Mouse (Mus musculus) embryonic facial prominence, embryonic 14.5 days (tissue): ENCODE results near the gene Ttc37. TPM values are rescaled to one million over a fixed set of nuclear protein-coding genes. Genes with fewer than 3 reads are reported as not detected.

Source experiments
- polyA plus RNA-seq: library from polyadenylated mRNA; unstranded; fragments of >200 nt; fragmentation: Nextera tagmentation; extraction: Ambion mirVana; gene quantifications from 2 replicates; pipeline ENCODE4 v1.2.1, GENCODE M21; 2014

Ttc37 gene
- polyA plus RNA-seq, 1 experiment from 2014 or later: 19.6 TPM

Other genes with a start within 250 kb of the Ttc37 start
- 43.0 and 47.6 TPM in 2 replicates for gene Rhobtb3, start 154.8 kb upstream of the Ttc37 start, polyA plus RNA-seq
- gene Spata9, start 131.6 kb upstream of the Ttc37 start, polyA plus RNA-seq: 0.72 and 0.93 TPM in 2 replicates
- 16.6 and 19.3 TPM in 2 replicates for gene Rfesd, start 80.0 kb upstream of the Ttc37 start, polyA plus RNA-seq
- 0.31 and 0.46 TPM in 2 replicates for gene Gpr150, start 41.7 kb upstream of the Ttc37 start, polyA plus RNA-seq
- gene Arsk, start 74 bp upstream of the Ttc37 start, polyA plus RNA-seq: 10.5 and 11.4 TPM in 2 replicates
- gene Fam81b, start 206.3 kb downstream of the Ttc37 start, polyA plus RNA-seq: 0.17 and 1.6 TPM in 2 replicates